Mouse (Mus musculus) liver, adult 10 weeks (tissue): ENCODE data around the gene Ces2b. TPM values are rescaled to one million over a fixed set of nuclear protein-coding genes. Genes with fewer than 3 reads are reported as not detected.

Source experiments
- polyA plus RNA-seq: library from polyadenylated mRNA; stranded (reverse); fragments of 350-450 nt; fragmentation: Illumina TruSeq; extraction: RNeasy Lipid Tissue Mini Kit (QIAGEN cat#74804); gene quantifications from one replicate; pipeline ENCODE4 v1.2.3, GENCODE M21; 2014; ENCODE audit warnings: low read depth, low replicate concordance

Ces2b gene
- 0.42 TPM for polyA plus RNA-seq

GRCm38 (mm10) chr8:104831440-104831839 is at the start of gene Ces2b:
TSS of gene Ces2b (plus strand) at chr8:104831572.

DNA sequence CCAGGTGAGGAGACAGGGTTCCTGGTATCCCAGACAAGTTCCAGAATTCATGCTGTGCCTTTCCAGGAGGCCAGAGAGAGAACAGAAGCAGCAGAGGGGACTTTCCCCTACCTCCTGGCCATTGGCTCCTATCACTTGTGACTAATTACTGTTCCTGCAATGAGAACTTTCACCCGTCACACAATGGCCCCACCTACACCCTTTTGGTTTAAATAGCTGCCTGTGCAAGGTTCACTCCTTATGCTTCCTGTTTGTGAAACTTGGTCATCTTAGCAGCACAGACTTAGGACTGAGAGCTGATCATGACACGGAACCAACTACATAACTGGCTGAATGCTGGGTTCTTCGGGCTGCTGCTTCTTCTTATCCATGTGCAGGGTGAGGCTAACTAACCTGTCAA is 15.5 kb downstream of the Ces2b start, which contains the start of gene Ces2c:
Gene Ces2c, plus strand, starts transcription at position 238 of the 400 bp plus-strand sequence.

Other genes starting within 250 kb of the Ces2b start
- gene Pdp2, start 240.1 kb upstream of the Ces2b start, polyA plus RNA-seq, result 22.7 TPM
- not detected for gene Cdh16, start 207.2 kb upstream of the Ces2b start, polyA plus RNA-seq
- not detected for gene Rrad, start 200.2 kb upstream of the Ces2b start, polyA plus RNA-seq
- gene Ciao2b, start 189.6 kb upstream of the Ces2b start, polyA plus RNA-seq, result 1.8 TPM
- gene Ces2a, start 97.6 kb upstream of the Ces2b start, polyA plus RNA-seq, result 141 TPM
- 107 TPM for gene Ces2c, start 15.5 kb downstream of the Ces2b start, polyA plus RNA-seq
- 126 TPM for gene Ces2e, start 94.7 kb downstream of the Ces2b start, polyA plus RNA-seq
- gene Ces2f, start 115.8 kb downstream of the Ces2b start, polyA plus RNA-seq, result not detected
- gene Ces2g, start 130.1 kb downstream of the Ces2b start, polyA plus RNA-seq, result 57.8 TPM
- 0.26 TPM for gene Ces2h, start 169.3 kb downstream of the Ces2b start, polyA plus RNA-seq
- gene Ces3a, start 217.0 kb downstream of the Ces2b start, polyA plus RNA-seq, result 886 TPM